Mouse (Mus musculus): ENCODE results near the gene Olfr1206.

The Olfr1206 gene

DNA sequence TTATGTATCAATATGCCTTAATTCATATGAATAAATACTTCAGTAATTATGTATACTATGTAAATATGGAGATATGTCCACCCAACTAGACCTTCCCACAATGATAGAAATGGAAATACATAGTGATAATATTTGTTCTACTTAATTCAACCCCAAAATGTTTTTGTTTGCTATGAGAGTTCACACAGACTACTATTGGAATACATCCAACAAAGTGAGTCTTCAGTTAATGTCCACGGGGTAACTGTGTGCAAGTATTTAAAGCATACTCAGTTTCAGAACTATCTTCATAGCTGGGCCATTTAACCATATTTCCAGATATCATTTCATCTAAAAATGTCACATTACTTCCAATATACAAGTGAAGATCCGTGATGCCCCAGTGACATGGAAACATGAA lies at the start of gene Olfr1206:
Olfr1206 (plus strand) TSS at position 301 of the 400 bp plus-strand sequence.
- ATAC-seq (ENCODE audit: low TSS enrichment), result no peak

- no peak for ATAC-seq (ENCODE audit: low TSS enrichment)
These were observed 48.8 kb upstream of the Olfr1206 start, which contains the start of gene Olfr1202 for GRCm38 (mm10) chr2:88814196-88814595. TSS of gene Olfr1202 (plus strand) at chr2:88814496.

- no peak for ATAC-seq (ENCODE audit: low TSS enrichment)
These were observed 33.6 kb upstream of the Olfr1206 start, which contains the start of gene Olfr1205 for GRCm38 (mm10) chr2:88829437-88829836. TSS of gene Olfr1205 (plus strand) at chr2:88829737.

DNA sequence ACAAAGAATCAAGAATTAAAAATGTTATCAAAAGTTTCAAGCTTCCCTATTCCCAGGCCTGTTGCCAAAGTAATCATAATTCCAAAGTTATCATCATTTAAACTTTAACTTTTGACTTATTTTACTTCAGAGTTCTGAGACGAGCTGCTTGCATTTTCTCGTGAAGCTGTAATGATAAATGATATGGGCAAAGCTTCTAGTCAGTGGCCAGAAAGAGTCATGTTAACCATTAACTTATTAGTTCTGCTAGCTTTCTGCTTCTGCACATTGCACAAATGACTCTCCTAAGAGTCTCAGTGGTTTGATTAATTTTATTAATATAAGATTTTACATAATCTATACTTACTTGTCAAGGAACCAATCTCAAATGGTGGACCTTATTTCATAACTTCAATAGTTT lies 24.6 kb upstream of the Olfr1206 start:
- no peak for ATAC-seq (ENCODE audit: low TSS enrichment)

GRCm38 (mm10) chr2:88848992-88849391 lies 14.0 kb upstream of the Olfr1206 start, which contains the start of gene Olfr1204:
TSS of gene Olfr1204 (plus strand) at chr2:88849292.
- no peak for ATAC-seq (ENCODE audit: low TSS enrichment)

DNA sequence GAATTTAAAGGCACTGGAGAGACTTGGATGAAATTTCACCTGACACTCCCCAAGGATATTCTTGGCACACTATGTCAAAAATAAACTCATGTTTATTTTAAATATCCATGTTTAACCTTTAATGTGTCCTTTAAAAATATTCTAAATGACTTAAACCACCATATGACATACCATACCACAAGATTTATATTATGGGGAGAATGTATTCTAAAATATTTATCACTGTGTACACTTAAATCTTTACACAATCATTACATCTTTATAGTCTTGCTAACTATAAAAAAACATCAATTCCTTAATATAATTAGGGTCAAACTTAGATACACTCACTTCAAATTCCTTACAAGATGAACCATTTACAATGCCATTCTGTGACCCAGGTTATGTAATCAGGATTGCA lies 39.2 kb downstream of the Olfr1206 start, which contains the start of gene Olfr1208:
Olfr1208 (minus strand) TSS at position 101 of the 400 bp plus-strand sequence.
- ATAC-seq (ENCODE audit: low TSS enrichment), result no peak

DNA sequence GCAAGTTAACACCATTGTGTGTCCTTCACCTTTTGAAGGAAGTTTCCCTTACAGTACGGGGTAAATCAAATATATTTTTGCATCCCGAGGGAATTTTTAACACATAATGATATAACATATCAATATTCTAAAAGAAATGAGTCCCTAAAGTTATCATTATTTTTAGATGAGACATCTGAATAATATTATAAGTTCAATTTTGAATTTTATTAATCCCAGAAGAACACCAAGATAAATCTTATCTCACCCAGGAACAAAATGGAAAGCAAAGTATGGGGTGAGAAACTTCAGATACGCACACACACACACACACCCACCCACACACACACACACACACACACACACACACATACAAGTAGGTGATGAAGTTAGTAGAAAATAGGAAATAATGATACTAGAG lies 52.0 kb downstream of the Olfr1206 start, which contains the start of gene Olfr1209:
Olfr1209 (minus strand) TSS at position 101 of the 400 bp plus-strand sequence.
- no peak for ATAC-seq (ENCODE audit: low TSS enrichment)
